Mouse (Mus musculus) forebrain, embryonic 10.5 days (tissue): Measurements from ENCODE around the gene Dtx3. TPM values are rescaled to one million over a fixed set of nuclear protein-coding genes. Genes with fewer than 3 reads are reported as not detected.
"Not testable (repeated sequence)": the region's sequence is repeated elsewhere in the genome, so short reads cannot be mapped to it uniquely, and the experiment has no call there.

Source experiments
- DNase-seq: peaks from one replicate; pipeline ENCODE4 v3.0.0-alpha.2; 2017; ENCODE audit warnings: low spot score; ENCODE audit errors: extremely low spot score
- H3K27ac ChIP-seq: fragments of 300-500 bp; sonication (generic); 2 replicates; pipeline ENCODE4 v1.5.1; 2016; ENCODE audit warnings: mild to moderate bottlenecking
- H3K27me3 ChIP-seq: fragments of 300-500 bp; sonication (generic); 2 replicates; pipeline ENCODE4 v1.6.1; 2016; ENCODE audit warnings: mild to moderate bottlenecking; ENCODE audit not compliant: poor library complexity, severe bottlenecking
- H3K36me3 ChIP-seq: fragments of 300-500 bp; sonication (generic); replicated peaks from 2 replicates; pipeline ENCODE4 v1.6.1; 2016; ENCODE audit warnings: mild to moderate bottlenecking, moderate library complexity
- H3K4me1 ChIP-seq: fragments of 300-500 bp; sonication (generic); 2 replicates; pipeline ENCODE4 v1.6.1; 2016
- H3K4me3 ChIP-seq: fragments of 300-500 bp; sonication (generic); 2 replicates; pipeline ENCODE4 v1.5.1; 2016; ENCODE audit warnings: mild to moderate bottlenecking, moderate library complexity
- H3K9me3 ChIP-seq: fragments of 300-500 bp; sonication (generic); 2 replicates; pipeline ENCODE4 v1.6.1; 2016; ENCODE audit warnings: mild to moderate bottlenecking, moderate library complexity
- WGBS: fragments of 180-500 bp; shearing (Covaris S2); methylation state at CpG from one replicate; pipeline ENCODE4 v1.1.7; 2016; 5-methylcytosine and 5-hydroxymethylcytosine counted together
- polyA plus RNA-seq: library from polyadenylated mRNA; unstranded; fragments of >200 nt; fragmentation: Nextera tagmentation; extraction: Ambion mirVana; gene quantifications from 2 replicates; pipeline ENCODE4 v1.2.1, GENCODE M21; 2016

The Dtx3 gene
- polyA plus RNA-seq, 1 experiment from 2014 or later, result 106 TPM

GRCm38 (mm10) chr10:127166771-127167613 lies 28.5 kb downstream of the Dtx3 start:
- 23% methylated on average over 15 of the region's 15 CpGs for WGBS
- Histone ChIP-seq H3K4me1 (peaks cover 53% of the 10 kb centered on the region), H3K36me3 (no peaks in the 10 kb centered on the region), H3K9me3 (no peaks in the 10 kb centered on the region), H3K27ac (no peak overlapping the region), H3K4me3 (peak overlapping the region; percentile 68), H3K27me3 (peaks cover 91% of the 10 kb centered on the region)
- no peak for DNase-seq

GRCm38 (mm10) chr10:127166404-127166715 lies 29.2 kb downstream of the Dtx3 start:
- Histone ChIP-seq H3K36me3 (no peaks in the 10 kb centered on the region), H3K4me1 (peaks cover 52% of the 10 kb centered on the region), H3K27me3 (peaks cover 85% of the 10 kb centered on the region), H3K9me3 (no peaks in the 10 kb centered on the region), H3K27ac (peak overlapping the region; percentile 82; the same call in 1 of the 2 replicates), H3K4me3 (peak overlapping the region; percentile 68)
- WGBS, result 1% methylated on average over 11 of the region's 11 CpGs
- no peak for DNase-seq

DNA sequence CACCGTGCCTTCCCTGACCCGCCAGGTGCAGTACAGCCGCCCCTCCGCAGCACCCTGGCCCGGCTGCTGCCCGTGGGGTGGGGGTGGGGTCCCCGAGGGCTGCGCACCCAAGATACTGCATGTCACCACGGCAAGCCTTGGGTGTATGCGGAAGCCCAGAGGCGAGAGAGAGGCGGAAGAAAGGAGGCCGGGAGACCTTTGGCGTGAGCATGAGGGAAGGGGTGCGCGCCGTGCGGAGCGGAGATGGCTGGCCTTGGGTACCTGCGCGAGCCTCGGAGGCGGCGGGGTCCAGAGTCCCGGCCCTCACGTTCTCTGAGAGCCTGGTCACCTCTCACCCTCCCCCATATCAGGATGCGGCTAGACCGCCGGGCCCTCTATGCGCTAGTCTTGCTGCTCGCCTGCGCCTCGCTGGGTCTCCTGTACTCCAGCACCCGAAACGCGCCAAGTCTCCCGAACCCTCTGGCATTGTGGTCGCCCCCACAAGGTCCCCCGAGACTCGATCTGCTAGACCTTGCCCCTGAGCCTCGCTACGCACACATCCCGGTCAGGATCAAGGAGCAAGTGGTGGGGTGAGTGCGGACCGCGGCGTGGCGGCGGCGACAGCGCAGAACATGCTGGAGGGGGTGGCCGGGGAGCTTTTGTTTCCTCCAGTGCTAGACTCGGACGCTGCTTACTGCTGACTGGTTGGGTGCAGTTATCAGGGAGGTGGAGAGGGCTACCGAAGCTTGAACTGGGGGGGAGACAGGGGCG lies 29.7 kb downstream of the Dtx3 start:
- peak; percentile 65 for DNase-seq
- H3K9me3 ChIP-seq, result no peaks in the 10 kb centered on the region
- H3K4me3 ChIP-seq, result peak overlapping the region; percentile 68
- H3K36me3 ChIP-seq, result no peaks in the 10 kb centered on the region
- peaks cover 47% of the 10 kb centered on the region for H3K4me1 ChIP-seq
- peak overlapping the region; percentile 82 for H3K27ac ChIP-seq
- under 1% methylated on average over 56 of the region's 56 CpGs for WGBS
- H3K27me3 ChIP-seq, result peaks cover 80% of the 10 kb centered on the region

DNA sequence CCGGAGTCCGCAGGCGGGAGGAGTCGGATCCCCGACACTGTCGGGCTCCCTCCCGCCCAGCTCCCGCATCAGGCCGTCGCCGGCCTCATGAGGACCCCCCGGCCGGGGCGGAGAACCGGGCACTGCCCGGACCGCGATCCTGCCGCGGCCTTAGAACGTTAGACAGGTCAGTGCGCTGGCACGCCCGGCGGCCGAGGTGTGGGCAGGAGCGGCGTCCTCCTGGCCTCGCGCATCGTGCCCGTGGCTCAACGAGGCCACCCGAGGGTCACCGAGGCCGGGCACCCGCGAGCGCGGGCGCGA lies 30.2 kb downstream of the Dtx3 start:
- H3K4me3 ChIP-seq, result peak overlapping the region; percentile 68
- H3K4me1 ChIP-seq, result peaks cover 41% of the 10 kb centered on the region
- H3K27me3 ChIP-seq, result peaks cover 74% of the 10 kb centered on the region
- H3K9me3 ChIP-seq, result no peaks in the 10 kb centered on the region
- DNase-seq, result no peak
- peak overlapping the region; percentile 82 for H3K27ac ChIP-seq
- WGBS, result under 1% methylated on average over 42 of the region's 42 CpGs
- H3K36me3 ChIP-seq, result no peaks in the 10 kb centered on the region

DNA sequence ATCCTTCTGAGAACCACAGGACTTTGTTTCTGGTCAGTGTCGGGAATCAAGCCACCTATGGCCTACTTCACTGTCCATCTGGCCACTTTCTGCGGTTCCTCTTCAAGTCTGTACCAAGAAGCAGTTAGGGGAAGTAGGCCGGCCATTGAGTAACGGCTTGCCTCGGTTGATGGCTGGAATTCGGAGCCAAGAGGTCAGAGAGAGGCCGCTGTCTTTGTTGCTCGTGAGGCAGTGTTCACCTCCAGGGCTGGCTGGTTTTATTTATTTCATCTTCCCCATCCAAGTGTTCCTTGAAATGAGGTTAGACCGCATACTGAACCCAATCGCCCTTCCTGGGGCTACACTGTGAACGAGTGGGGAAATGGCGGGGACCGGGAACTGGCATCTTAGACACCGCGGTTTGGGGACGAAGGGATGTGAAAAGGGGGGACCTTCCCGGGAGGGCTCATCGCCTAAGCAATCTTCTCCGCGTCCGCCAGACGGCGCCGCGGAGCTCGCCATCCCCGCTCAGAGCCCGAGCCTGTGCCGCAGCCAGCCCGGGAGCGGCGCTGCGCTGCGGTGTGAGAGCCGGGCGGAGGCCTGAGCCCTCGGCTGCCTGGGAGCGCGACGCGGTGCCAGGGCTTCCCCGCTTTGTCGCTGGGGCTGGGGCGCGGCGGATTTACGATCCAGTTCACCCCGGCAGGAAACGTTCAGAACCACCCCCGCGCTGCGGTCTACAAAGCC lies 30.7 kb downstream of the Dtx3 start, which contains the start of gene B4galnt1:
Gene B4galnt1 (plus strand): TSS at position 595 of the 723 bp plus-strand sequence.
- DNase-seq, result peak; percentile 80
- WGBS, result 2% methylated on average over 52 of the region's 52 CpGs
- Histone ChIP-seq H3K4me3 (peak within 1 kb of the TSS; percentile 68), H3K4me1 (peaks cover 36% of the 10 kb centered on the region), H3K27ac (peak within 1 kb of the TSS; percentile 82), H3K27me3 (peaks cover 69% of the 10 kb centered on the region), H3K9me3 (no peaks in the 10 kb centered on the region), H3K36me3 (no peaks in the 10 kb centered on the region)

- Histone ChIP-seq H3K9me3 (no peaks in the 10 kb centered on the region), H3K4me3 (0 out of 2 replicates have a peak overlapping the region, but pooled peaks have one; percentile 68), H3K4me1 (peaks cover 33% of the 10 kb centered on the region), H3K27ac (no peak overlapping the region), H3K36me3 (no peaks in the 10 kb centered on the region), H3K27me3 (peaks cover 63% of the 10 kb centered on the region)
- no peak for DNase-seq
- WGBS, result 95% methylated on average over 4 of the region's 4 CpGs
Measured at GRCm38 (mm10) chr10:127164190-127164589, 31.3 kb downstream of the Dtx3 start.

DNA sequence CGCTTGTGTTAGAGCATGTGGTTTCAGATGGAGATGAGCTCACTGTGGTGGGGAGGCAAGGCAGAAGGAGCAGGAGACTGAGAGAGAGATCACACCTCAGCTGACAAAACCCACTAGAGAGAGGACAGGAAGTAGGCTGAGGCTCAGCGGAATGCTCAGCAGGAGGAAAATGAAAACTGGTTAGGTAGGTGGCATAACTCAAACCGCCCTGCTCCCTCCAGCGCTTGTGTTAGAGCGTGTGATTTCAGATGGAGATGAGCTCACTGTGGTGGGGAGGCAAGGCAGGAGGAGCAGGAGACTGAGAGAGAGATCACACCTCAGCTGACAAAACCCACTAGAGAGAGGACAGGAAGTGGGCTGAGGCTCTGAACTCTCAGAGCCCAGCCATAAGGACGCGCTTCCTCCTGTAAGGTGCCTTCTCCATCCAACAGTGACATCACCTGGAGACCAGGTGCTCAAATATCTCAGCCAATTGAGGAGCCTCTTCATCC lies 32.7 kb downstream of the Dtx3 start:
- not testable (repeated sequence) for H3K27ac ChIP-seq, H3K4me3 ChIP-seq, DNase-seq, H3K9me3 ChIP-seq, H3K36me3 ChIP-seq
- Histone ChIP-seq H3K4me1 (peaks cover 32% of the 10 kb centered on the region), H3K27me3 (peaks cover 49% of the 10 kb centered on the region)
- 66% methylated on average over 7 of the region's 7 CpGs for WGBS

DNA sequence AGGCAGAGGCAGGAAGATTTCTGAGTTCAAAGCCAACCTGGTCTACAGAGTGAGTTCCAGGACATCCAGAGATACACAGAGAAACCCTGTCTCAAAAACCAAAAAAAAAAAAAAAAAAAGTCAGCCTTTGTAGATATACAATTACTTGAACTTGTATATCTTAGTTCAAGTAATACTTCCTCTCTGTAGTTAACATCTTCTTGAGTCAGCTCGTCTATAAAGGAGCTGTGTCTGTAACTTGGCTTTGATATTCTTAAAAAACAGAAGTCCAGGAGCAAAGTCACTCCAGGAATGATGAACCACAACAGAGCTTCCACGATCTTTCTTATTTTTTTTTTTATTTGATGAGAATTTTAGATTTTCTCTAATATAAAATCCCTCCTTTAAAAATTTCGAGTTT lies 34.8 kb downstream of the Dtx3 start:
- 79% methylated on average over 3 of the region's 3 CpGs for WGBS
- DNase-seq, result no peak
- peaks cover 29% of the 10 kb centered on the region for H3K27me3 ChIP-seq
- H3K27ac ChIP-seq, result no peak overlapping the region
- peaks cover 14% of the 10 kb centered on the region for H3K4me1 ChIP-seq
- no peak overlapping the region for H3K4me3 ChIP-seq
- no peaks in the 10 kb centered on the region for H3K36me3 ChIP-seq
- no peaks in the 10 kb centered on the region for H3K9me3 ChIP-seq

DNA sequence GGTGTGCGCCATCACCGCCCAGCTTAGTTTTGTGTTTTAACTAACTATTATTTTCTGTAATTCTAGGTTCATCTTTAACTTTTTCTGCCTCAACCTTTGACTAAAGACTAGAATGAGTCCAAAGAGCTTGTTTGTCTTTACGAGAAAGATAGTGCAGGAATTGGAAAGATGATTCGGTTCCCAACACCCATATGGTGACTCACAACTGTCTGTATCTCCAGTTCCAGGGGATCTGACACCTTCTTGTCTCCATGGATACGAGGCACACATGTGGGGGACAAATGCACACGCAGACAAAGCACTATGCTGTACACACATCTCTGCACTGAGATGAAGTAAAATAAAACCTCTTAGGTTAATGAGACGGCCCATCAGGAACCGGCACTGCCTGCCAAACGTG lies 35.4 kb downstream of the Dtx3 start:
- Histone ChIP-seq H3K4me1 (peaks cover 7% of the 10 kb centered on the region), H3K9me3 (no peaks in the 10 kb centered on the region), H3K27me3 (peaks cover 22% of the 10 kb centered on the region), H3K4me3 (no peak overlapping the region), H3K27ac (no peak overlapping the region), H3K36me3 (no peaks in the 10 kb centered on the region)
- DNase-seq, result no peak
- 89% methylated on average over 9 of the region's 9 CpGs for WGBS

DNA sequence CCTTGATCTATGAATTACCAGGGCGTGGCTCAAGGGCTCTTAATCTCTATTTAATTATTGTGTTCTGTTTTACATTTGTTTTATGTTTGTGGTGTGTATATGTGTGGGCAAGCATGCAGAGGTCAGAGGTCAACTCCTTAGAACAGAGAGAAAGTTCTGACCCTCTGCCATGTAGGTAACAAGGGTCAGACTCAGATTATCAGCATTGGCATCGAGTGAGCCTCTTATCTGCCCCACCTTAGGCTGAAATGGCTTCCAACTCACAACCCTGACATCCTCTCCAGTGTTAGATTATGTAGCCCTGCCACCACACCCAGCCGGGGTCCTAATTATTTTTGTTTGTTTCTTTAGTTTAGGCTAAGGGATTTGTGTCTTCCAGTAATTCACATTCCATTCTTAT lies 37.1 kb downstream of the Dtx3 start:
- 78% methylated on average over 3 of the region's 3 CpGs for WGBS
- Histone ChIP-seq H3K36me3 (no peaks in the 10 kb centered on the region), H3K4me1 (no peaks in the 10 kb centered on the region), H3K27me3 (peaks cover 7% of the 10 kb centered on the region), H3K9me3 (no peaks in the 10 kb centered on the region), H3K27ac (no peak overlapping the region), H3K4me3 (no peak overlapping the region)
- no peak for DNase-seq

DNA sequence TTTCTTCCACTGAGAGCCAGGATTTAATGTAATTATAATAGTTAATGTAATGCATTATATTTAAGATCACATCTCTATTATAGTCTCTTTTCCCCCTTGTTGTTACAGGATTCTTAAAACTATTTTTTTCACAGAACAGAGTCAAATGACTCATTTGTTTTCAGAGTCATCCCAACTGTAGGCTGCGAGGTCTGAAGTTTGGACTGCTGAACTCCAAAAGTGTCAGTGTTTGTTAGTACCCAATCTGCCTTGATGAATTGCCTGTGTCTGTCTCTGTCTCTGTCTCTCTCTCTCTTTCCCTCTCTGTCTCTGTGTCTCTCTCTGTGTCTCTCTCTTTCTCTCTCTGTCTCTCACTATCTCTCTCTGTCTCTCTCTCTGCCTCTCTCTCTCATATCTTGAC lies 39.0 kb downstream of the Dtx3 start:
- peaks cover 3% of the 10 kb centered on the region; the same call in 1 of the 2 replicates for H3K9me3 ChIP-seq
- WGBS, result 82% methylated on average over 1 of the region's 1 CpGs
- H3K27ac ChIP-seq, result no peak overlapping the region
- no peaks in the 10 kb centered on the region for H3K4me1 ChIP-seq
- H3K36me3 ChIP-seq, result no peaks in the 10 kb centered on the region
- no peaks in the 10 kb centered on the region for H3K27me3 ChIP-seq
- H3K4me3 ChIP-seq, result no peak overlapping the region
- no peak for DNase-seq

GRCm38 (mm10) chr10:127156089-127156488 lies 39.4 kb downstream of the Dtx3 start:
- H3K36me3 ChIP-seq, result no peaks in the 10 kb centered on the region
- WGBS, result 91% methylated on average over 1 of the region's 1 CpGs
- H3K4me1 ChIP-seq, result no peaks in the 10 kb centered on the region
- H3K4me3 ChIP-seq, result no peak overlapping the region
- no peak for DNase-seq
- H3K9me3 ChIP-seq, result peaks cover 3% of the 10 kb centered on the region; the same call in 1 of the 2 replicates
- no peaks in the 10 kb centered on the region for H3K27me3 ChIP-seq
- no peak overlapping the region for H3K27ac ChIP-seq
